Mouse (Mus musculus): ENCODE results near the gene Prss48.

Prss48 gene

DNA sequence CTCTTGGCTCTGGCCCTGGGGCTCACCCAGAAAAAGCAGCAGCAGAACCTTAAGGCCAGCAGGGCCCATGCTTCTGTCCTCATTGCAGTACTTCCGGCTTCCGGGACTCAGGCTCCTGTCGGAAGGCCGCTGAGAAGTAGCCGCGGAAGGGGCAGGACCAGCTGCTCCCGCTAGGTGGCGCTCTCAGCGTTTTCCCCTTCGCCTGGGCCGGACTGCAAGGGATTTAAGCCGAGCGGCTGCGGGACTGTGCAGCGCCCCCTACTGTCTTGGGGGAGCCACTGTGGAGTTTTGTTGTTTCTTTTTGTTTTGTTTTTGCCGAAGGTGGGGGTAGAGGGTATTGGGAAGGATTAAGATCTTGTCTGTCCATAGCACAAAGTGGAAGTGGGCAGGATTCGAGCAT lies at the start of gene Prss48:
Prss48 (minus strand) TSS at position 69 of the 400 bp plus-strand sequence.
- DNase-seq, result no peak

DNA sequence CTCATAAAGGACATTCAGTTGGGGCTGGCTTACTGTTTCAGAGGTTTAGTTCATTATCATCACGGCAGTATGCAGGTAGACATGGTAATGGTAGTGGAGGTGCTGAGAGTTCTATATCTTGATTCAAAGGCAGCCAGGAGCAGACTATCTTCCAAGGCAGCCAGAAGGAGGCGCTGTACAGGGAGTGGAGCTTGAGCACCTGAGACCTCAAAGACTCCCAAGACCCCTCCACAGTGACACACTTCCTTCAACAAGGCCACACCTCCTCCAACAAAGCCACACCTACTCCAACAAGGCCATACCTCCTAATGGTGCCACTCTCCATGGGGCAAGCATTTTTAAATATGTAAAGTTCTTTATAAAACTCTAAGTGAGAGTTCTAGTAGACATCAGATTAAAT lies 46.8 kb upstream of the Prss48 start:
- no peak for DNase-seq

DNA sequence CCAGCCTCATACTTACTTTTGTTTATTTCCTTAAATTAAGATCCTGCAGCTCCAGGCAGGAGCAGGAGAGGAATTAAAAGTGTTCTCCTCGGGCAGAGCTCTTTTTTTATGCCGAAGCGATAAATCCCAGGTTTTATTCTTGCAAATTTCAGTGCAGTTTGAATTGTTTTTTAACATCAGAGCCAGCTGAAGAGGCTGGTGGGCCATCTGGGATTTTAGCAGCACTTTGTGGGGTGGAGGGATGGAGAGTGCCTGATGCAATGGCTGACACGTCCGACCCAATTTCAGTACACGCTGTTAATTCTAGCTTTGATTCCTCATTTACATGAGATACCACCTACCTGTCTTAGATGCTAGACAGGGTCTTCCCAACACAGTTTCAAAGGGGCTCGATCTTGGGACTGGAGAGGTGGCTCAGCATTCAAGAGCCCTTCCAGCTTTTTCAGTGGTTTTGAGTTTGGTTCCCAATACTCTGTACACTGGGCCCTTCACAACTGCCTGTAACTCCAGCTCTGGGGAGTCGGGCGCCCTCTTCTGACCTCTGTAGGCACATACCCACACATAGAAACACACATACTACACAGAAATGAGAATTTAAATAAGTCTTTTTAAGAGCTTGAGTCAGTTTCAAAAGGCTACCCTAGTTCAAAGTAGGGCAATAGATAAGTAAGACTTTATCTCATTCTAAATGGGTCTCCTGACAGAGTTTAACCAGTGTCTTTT lies 45.6 kb upstream of the Prss48 start:
- no peak for DNase-seq

DNA sequence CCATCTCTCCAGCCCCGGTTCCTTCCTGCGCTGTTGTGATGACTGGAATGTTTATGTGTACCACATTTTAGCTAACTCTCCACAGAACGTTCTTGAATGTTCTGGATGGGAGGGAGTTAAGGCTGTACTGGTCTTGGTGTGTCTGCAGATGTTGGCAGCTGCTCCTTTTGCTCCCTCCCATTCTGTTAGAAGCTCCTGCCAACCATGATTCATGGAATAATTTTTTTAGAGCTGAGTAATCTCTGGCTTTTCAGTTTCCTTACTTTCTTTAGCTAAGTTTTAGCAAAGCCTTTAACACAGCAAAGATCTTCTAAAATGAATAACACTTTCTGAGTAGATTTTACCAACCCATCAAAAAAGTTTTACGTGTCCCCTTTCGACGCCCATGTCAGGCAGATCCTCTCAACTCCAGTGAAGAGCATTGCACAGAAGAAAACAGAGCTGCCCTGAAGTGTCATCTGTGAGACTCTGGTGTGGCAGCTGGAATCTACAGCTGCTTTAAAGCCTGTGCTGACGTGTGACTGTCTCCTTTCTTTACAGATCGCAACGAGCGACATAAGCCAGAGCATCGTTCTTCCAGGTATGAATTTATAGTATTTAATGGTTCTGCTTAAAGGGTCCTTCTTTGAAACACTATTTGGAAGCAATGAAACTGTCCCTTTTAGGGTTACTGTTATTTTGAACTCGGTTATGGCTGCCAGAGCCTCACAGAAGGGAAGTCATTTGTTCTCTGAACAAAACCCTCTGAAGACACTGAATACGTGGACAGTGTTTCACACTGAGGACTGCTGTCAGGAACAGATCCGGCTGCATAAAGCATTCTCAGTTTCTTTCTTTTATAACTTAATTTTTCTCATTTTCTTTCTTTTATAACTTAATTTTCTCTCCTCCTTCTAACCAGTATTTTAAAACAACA lies 38.3 kb upstream of the Prss48 start:
- DNase-seq, result no peak

- peak; percentile 21 for DNase-seq
These were observed 36.4 kb upstream of the Prss48 start for GRCm38 (mm10) chr3:86038648-86039047.

DNA sequence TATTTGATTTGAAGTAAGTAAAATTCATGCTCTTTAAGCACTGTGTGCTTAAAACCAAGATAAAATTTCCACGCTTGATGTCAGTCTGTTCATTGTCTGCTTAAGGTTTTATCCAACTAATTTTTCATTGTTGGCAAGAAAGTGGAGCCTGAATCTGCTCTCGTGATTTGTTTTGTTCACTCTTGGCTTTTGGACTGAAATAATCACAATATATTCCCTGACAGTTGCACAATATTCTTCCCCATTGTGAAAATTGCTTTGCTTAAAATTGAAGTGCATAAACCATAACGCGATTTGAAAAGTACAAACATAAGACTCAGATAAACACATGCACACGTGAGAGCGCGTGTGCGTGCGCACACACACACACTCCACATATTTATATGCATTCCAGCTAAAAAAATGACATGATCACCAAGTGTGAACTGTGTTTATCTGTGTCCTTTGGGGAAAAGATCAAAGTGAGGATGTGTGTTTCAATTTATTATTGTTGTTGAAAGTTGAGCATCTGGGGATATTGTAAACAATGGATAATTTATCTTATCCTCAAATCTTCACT lies 35.7 kb upstream of the Prss48 start:
- no peak for DNase-seq

GRCm38 (mm10) chr3:86033455-86034090 lies 31.3 kb upstream of the Prss48 start:
- DNase-seq, result no peak

- DNase-seq, result no peak
These were observed 28.3 kb upstream of the Prss48 start for GRCm38 (mm10) chr3:86030566-86030965.

DNA sequence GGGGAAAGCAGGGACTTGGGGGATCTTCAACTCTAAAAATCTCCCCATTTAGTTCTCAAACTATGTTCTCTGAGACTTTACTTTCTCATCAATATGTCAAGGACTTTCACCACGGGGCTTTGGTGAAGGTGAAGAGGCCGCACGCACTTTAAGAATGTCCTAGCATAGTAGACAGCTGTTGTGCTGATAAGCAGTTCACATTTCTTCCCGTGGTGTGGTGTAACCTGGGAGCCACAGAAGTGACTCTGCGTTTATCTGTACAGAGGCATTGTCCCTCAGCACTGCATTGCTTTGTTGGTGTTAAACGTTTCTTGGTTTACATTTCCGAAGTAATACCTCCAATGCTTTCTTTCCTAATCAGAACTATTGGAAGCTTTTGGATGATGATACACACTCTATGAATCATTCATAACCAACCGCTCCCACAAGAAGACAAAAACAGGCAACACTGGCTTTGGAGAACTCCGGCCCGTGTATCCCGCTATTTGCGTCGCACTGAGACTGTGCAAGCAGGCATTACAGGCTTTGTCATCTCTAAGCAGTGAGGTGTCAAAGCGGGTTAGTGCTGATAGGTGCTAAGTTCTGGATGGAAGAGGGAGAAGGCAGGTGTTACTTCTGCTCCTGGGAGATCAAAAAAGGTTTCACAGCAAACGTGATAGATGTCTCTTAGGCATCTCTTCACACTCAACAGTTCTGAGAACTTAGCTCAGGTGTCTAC lies 26.5 kb upstream of the Prss48 start:
- DNase-seq, result no peak

GRCm38 (mm10) chr3:86025341-86026137 lies 23.2 kb upstream of the Prss48 start:
- DNase-seq, result no peak

GRCm38 (mm10) chr3:86024065-86024795 lies 21.9 kb upstream of the Prss48 start:
- no peak for DNase-seq

DNA sequence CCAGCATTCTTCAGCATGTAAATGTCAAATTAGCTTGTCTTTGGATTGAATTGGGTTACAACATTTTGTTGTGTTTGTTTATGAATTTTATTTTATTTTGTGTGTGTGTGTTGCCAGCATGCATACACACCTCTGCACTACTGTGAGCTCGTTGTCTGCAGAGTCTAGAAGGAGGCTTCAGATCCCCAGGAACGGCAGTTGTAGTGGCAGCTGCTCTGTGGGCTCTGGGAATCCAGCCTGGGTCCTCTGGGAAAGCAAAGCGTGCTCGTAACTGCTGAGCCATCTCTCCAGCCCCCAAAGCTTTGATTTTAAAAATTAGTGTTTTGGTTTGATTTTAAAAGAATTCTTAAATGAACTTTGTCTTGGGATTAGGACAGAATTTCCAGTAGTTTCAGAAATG lies 19.4 kb upstream of the Prss48 start:
- DNase-seq, result no peak

DNA sequence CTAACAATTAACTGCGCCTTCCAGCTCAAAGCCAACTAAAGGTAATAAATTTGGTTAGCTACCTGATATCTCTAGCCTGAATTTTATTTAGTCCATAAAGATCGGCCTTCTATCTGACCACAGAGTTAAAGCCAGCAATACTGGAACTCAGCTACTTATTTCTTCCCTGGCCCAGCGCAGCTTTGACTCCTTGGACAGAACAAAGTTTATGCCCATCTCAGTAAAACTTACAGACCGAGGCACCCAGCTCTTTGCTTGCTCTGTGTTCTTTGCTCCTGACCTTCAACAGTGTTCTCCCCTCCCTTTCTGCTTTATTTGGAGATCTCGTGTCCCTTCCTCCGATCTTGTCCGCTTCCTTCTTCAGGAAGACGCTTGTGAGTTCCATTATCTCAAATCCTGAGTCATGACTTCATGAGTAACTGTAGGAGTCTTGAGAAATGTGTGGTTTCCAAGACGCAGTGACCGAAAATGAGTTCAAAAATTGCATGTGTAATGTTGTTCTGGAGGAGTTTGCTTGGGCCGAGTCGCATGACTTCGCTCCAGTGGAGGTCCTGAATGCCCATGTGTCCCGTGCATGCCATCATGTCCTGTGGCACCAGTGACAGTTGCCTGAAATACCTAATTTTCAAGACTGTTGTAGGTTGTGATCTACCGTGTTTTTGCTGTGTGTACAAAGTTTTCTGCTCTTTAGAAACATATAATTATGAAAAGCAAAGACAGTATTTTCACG lies 18.8 kb upstream of the Prss48 start:
- DNase-seq, result no peak

GRCm38 (mm10) chr3:86017484-86017883 lies 15.2 kb upstream of the Prss48 start:
- no peak for DNase-seq

GRCm38 (mm10) chr3:86016965-86017364 lies 14.7 kb upstream of the Prss48 start:
- no peak for DNase-seq

DNA sequence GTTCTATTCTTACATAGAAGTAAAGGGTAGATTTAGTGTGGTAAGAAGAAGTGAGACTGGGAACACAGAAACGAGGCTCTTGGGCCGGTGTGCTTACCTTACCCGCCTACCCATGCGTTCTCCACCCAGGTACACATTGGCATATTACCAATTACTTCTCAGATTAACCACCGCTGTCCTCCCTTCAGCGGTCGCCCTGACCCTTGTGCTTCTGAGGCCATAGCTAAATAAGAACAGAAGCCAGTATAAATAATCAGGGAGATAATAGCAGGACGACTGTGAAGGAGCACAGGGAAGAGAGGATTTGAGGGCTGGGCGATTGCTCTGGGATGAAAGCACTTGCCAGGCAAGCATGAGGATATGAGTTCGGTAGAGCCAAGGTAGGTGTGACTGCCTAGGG lies 11.5 kb upstream of the Prss48 start:
- no peak for DNase-seq

DNA sequence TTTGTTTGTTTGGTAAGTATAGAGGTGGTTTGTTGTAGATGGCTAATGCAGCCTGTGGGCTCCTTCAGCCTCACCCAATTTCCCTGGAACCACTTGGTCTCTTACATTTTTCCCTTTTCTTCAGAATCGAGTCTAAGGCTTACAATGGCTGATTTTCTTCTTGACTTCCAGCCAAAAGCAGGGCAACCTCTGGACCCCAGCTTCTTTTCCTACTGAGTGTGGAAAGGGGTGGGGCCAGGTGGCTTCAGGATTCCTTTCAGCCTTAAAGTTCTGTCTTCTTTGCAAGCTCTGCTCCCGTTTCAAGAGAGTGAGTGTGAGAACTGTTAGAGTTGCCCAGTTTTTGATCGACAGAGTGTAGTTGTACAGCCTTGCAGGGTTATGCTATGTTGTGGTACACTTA lies 9.5 kb upstream of the Prss48 start:
- DNase-seq, result peak; percentile 43

- no peak for DNase-seq
These were observed 9.1 kb upstream of the Prss48 start for GRCm38 (mm10) chr3:86011373-86011772.

GRCm38 (mm10) chr3:86010618-86011017 lies 8.3 kb upstream of the Prss48 start:
- no peak for DNase-seq

GRCm38 (mm10) chr3:86004751-86005150 lies 2.5 kb upstream of the Prss48 start:
- no peak for DNase-seq
